Mouse (Mus musculus): ENCODE measurements around the gene Ank2. TPM values are rescaled to one million over a fixed set of nuclear protein-coding genes. Genes with fewer than 3 reads are reported as not detected.
A peak's percentile ranks its signal among the peaks of the same experiment; 100 is the strongest.
"Not testable (repeated sequence)": the region's sequence is repeated elsewhere in the genome, so short reads cannot be mapped to it uniquely, and the experiment has no call there.

Gene Ank2
- polyA plus RNA-seq, 1 experiment from 2014 or later = 189 TPM

GRCm38 (mm10) chr3:127414438-127414837, 84.7 kb downstream of the Ank2 start:
- H3K4me2 ChIP-seq (ENCODE audit: low read length) = no peak overlapping the region
- no peak overlapping the region for H3K9ac ChIP-seq (ENCODE audit: low read depth, low read length)
- no peak overlapping the region for H3K27ac ChIP-seq (ENCODE audit: low read length)
- H3K9me3 ChIP-seq (replicated peaks; ENCODE audit: control insufficient read depth, low read length, poor library complexity, severe bottlenecking) = no peaks in the 10 kb centered on the region
- 45% methylated on average over 1 of the region's 1 CpGs for WGBS
- ATAC-seq = no peak
- no peak overlapping the region for H3K4me3 ChIP-seq (ENCODE audit: low read depth, low read length)
- no peaks in the 10 kb centered on the region for H3K27me3 ChIP-seq (ENCODE audit: control insufficient read depth, insufficient read depth, low read depth, low read length)
- no peaks in the 10 kb centered on the region for H3K36me3 ChIP-seq (ENCODE audit: control insufficient read depth, insufficient read depth, low read length)
- no peaks in the 10 kb centered on the region for H3K4me1 ChIP-seq (ENCODE audit: control insufficient read depth, insufficient read depth, low read length)

GRCm38 (mm10) chr3:127408684-127409550, 90.2 kb downstream of the Ank2 start:
- H3K27me3 ChIP-seq (ENCODE audit: control insufficient read depth, insufficient read depth, low read depth, low read length) = no peaks in the 10 kb centered on the region
- H3K9me3 ChIP-seq (replicated peaks; ENCODE audit: control insufficient read depth, low read length, poor library complexity, severe bottlenecking) = no peaks in the 10 kb centered on the region
- H3K9ac ChIP-seq (ENCODE audit: low read depth, low read length) = peak overlapping the region; percentile 80
- H3K36me3 ChIP-seq (ENCODE audit: control insufficient read depth, insufficient read depth, low read length) = no peaks in the 10 kb centered on the region
- H3K4me3 ChIP-seq (ENCODE audit: low read depth, low read length) = peak overlapping the region; percentile 59
- peak overlapping the region; percentile 79 for H3K4me2 ChIP-seq (ENCODE audit: low read length)
- WGBS = 17% methylated on average over 23 of the region's 23 CpGs
- peak overlapping the region; percentile 86 for H3K27ac ChIP-seq (ENCODE audit: low read length)
- peaks cover 28% of the 10 kb centered on the region for H3K4me1 ChIP-seq (ENCODE audit: control insufficient read depth, insufficient read depth, low read length)
- ATAC-seq = peak; percentile 98

GRCm38 (mm10) chr3:127407868-127408574, 91.1 kb downstream of the Ank2 start:
- WGBS = 2% methylated on average over 9 of the region's 9 CpGs
- H3K9me3 ChIP-seq (replicated peaks; ENCODE audit: control insufficient read depth, low read length, poor library complexity, severe bottlenecking) = no peaks in the 10 kb centered on the region

GRCm38 (mm10) chr3:127406883-127407282, 92.3 kb downstream of the Ank2 start:
- Histone ChIP-seq H3K27me3 (ENCODE audit: control insufficient read depth, insufficient read depth, low read depth, low read length) (no peaks in the 10 kb centered on the region), H3K9ac (ENCODE audit: low read depth, low read length) (peak overlapping the region; percentile 33; the same call in 1 of the 2 replicates), H3K27ac (ENCODE audit: low read length) (no peak overlapping the region), H3K36me3 (ENCODE audit: control insufficient read depth, insufficient read depth, low read length) (no peaks in the 10 kb centered on the region), H3K4me3 (ENCODE audit: low read depth, low read length) (peak overlapping the region; percentile 59), H3K4me2 (ENCODE audit: low read length) (peak overlapping the region; percentile 79), H3K9me3 (replicated peaks; ENCODE audit: control insufficient read depth, low read length, poor library complexity, severe bottlenecking) (no peaks in the 10 kb centered on the region), H3K4me1 (ENCODE audit: control insufficient read depth, insufficient read depth, low read length) (peaks cover 28% of the 10 kb centered on the region)
- WGBS = 93% methylated on average over 4 of the region's 4 CpGs
- no peak for ATAC-seq

More at GRCm38 (mm10) chr3:127407868-127408574, 91.1 kb downstream of the Ank2 start:
- no peaks in the 10 kb centered on the region for H3K27me3 ChIP-seq (ENCODE audit: control insufficient read depth, insufficient read depth, low read depth, low read length)
- H3K9ac ChIP-seq (ENCODE audit: low read depth, low read length) = peak overlapping the region; percentile 80
- H3K4me1 ChIP-seq (ENCODE audit: control insufficient read depth, insufficient read depth, low read length) = peaks cover 28% of the 10 kb centered on the region
- peak overlapping the region; percentile 79 for H3K4me2 ChIP-seq (ENCODE audit: low read length)
- H3K4me3 ChIP-seq (ENCODE audit: low read depth, low read length) = peak overlapping the region; percentile 59
- H3K27ac ChIP-seq (ENCODE audit: low read length) = peak overlapping the region; percentile 86
- H3K36me3 ChIP-seq (ENCODE audit: control insufficient read depth, insufficient read depth, low read length) = no peaks in the 10 kb centered on the region
- ATAC-seq = peak; percentile 65

GRCm38 (mm10) chr3:127404371-127404770, 94.8 kb downstream of the Ank2 start:
- H3K4me3 ChIP-seq (ENCODE audit: low read depth, low read length) = no peak overlapping the region
- H3K36me3 ChIP-seq (ENCODE audit: control insufficient read depth, insufficient read depth, low read length) = no peaks in the 10 kb centered on the region
- H3K4me1 ChIP-seq (ENCODE audit: control insufficient read depth, insufficient read depth, low read length) = peaks cover 27% of the 10 kb centered on the region
- no peak overlapping the region for H3K9ac ChIP-seq (ENCODE audit: low read depth, low read length)
- no peak overlapping the region for H3K27ac ChIP-seq (ENCODE audit: low read length)
- H3K4me2 ChIP-seq (ENCODE audit: low read length) = no peak overlapping the region
- 22% methylated on average over 3 of the region's 3 CpGs for WGBS
- ATAC-seq = no peak
- no peaks in the 10 kb centered on the region for H3K9me3 ChIP-seq (replicated peaks; ENCODE audit: control insufficient read depth, low read length, poor library complexity, severe bottlenecking)
- no peaks in the 10 kb centered on the region for H3K27me3 ChIP-seq (ENCODE audit: control insufficient read depth, insufficient read depth, low read depth, low read length)

- no peak overlapping the region for H3K4me3 ChIP-seq (ENCODE audit: low read depth, low read length)
- H3K36me3 ChIP-seq (ENCODE audit: control insufficient read depth, insufficient read depth, low read length) = peaks cover 13% of the 10 kb centered on the region
- H3K9me3 ChIP-seq (replicated peaks; ENCODE audit: control insufficient read depth, low read length, poor library complexity, severe bottlenecking) = no peaks in the 10 kb centered on the region
- ATAC-seq = no peak
- H3K27me3 ChIP-seq (ENCODE audit: control insufficient read depth, insufficient read depth, low read depth, low read length) = no peaks in the 10 kb centered on the region
- no peak overlapping the region for H3K4me2 ChIP-seq (ENCODE audit: low read length)
- 87% methylated on average over 5 of the region's 5 CpGs for WGBS
- no peak overlapping the region for H3K9ac ChIP-seq (ENCODE audit: low read depth, low read length)
- no peak overlapping the region for H3K27ac ChIP-seq (ENCODE audit: low read length)
- H3K4me1 ChIP-seq (ENCODE audit: control insufficient read depth, insufficient read depth, low read length) = peaks cover 11% of the 10 kb centered on the region
These were observed 98.2 kb downstream of the Ank2 start for GRCm38 (mm10) chr3:127400976-127401375.

- H3K27ac ChIP-seq (ENCODE audit: low read length); H3K9me3 ChIP-seq (replicated peaks; ENCODE audit: control insufficient read depth, low read length, poor library complexity, severe bottlenecking); H3K4me2 ChIP-seq (ENCODE audit: low read length); H3K4me3 ChIP-seq (ENCODE audit: low read depth, low read length); H3K4me1 ChIP-seq (ENCODE audit: control insufficient read depth, insufficient read depth, low read length); H3K9ac ChIP-seq (ENCODE audit: low read depth, low read length); H3K27me3 ChIP-seq (ENCODE audit: control insufficient read depth, insufficient read depth, low read depth, low read length): not testable (repeated sequence)
- WGBS = 96% methylated on average over 3 of the region's 3 CpGs
- ATAC-seq = peak; percentile 47; the same call in 1 of the 2 replicates
- H3K36me3 ChIP-seq (ENCODE audit: control insufficient read depth, insufficient read depth, low read length) = peaks cover 13% of the 10 kb centered on the region
These were observed 98.7 kb downstream of the Ank2 start for GRCm38 (mm10) chr3:127400468-127400867.

- Histone ChIP-seq H3K27me3 (ENCODE audit: control insufficient read depth, insufficient read depth, low read depth, low read length) (no peaks in the 10 kb centered on the region), H3K9me3 (replicated peaks; ENCODE audit: control insufficient read depth, low read length, poor library complexity, severe bottlenecking) (no peaks in the 10 kb centered on the region), H3K4me3 (ENCODE audit: low read depth, low read length) (no peak overlapping the region), H3K27ac (ENCODE audit: low read length) (no peak overlapping the region), H3K36me3 (ENCODE audit: control insufficient read depth, insufficient read depth, low read length) (peaks cover 13% of the 10 kb centered on the region), H3K4me2 (ENCODE audit: low read length) (no peak overlapping the region), H3K9ac (ENCODE audit: low read depth, low read length) (no peak overlapping the region), H3K4me1 (ENCODE audit: control insufficient read depth, insufficient read depth, low read length) (no peaks in the 10 kb centered on the region)
- 94% methylated on average over 9 of the region's 9 CpGs for WGBS
- ATAC-seq = no peak
These were observed 101.4 kb downstream of the Ank2 start for GRCm38 (mm10) chr3:127397774-127398173.

- no peak overlapping the region for H3K4me2 ChIP-seq (ENCODE audit: low read length)
- no peak overlapping the region for H3K9ac ChIP-seq (ENCODE audit: low read depth, low read length)
- H3K9me3 ChIP-seq (replicated peaks; ENCODE audit: control insufficient read depth, low read length, poor library complexity, severe bottlenecking) = no peaks in the 10 kb centered on the region
- 95% methylated on average over 8 of the region's 8 CpGs for WGBS
- ATAC-seq = no peak
- H3K36me3 ChIP-seq (ENCODE audit: control insufficient read depth, insufficient read depth, low read length) = peaks cover 13% of the 10 kb centered on the region
- no peaks in the 10 kb centered on the region for H3K27me3 ChIP-seq (ENCODE audit: control insufficient read depth, insufficient read depth, low read depth, low read length)
- no peaks in the 10 kb centered on the region for H3K4me1 ChIP-seq (ENCODE audit: control insufficient read depth, insufficient read depth, low read length)
- H3K27ac ChIP-seq (ENCODE audit: low read length) = no peak overlapping the region
- no peak overlapping the region for H3K4me3 ChIP-seq (ENCODE audit: low read depth, low read length)
These were observed 103.9 kb downstream of the Ank2 start for GRCm38 (mm10) chr3:127395202-127395601.
